ENCODE assay signal across 32 mouse cellular contexts in genomic region chr6:148142421-148142820, GRCm38 (mm10).
"Had no signal": no experiment of that assay in that cellular context is flagged by ENCODE, and none has a peak within 500 bp of the region (broad histone marks: within the 10 kb centered on the region; RNA-seq: fewer than 3 reads in every experiment).

No protein-coding gene starts in this region.

- H3K9ac ChIP-seq: limb, embryonic 12.5 days; limb, embryonic 13.5 days; limb, embryonic 15.5 days; liver, embryonic 12.5 days; liver, embryonic 13.5 days; liver, embryonic 14.5 days; liver, embryonic 15.5 days; lung, embryonic 14.5 days; lung, embryonic 15.5 days; midbrain, embryonic 12.5 days; midbrain, embryonic 13.5 days; midbrain, embryonic 15.5 days; neural tube, embryonic 12.5 days had no signal

- DNase-seq: left cerebral cortex, postnatal 4 days; liver; liver, embryonic 13.5 days; lung, adult 18-20 months; lung, adult 2 months; lung, embryonic 14.5 days; lung, postnatal 10 days; lung, postnatal 14 days; lung, postnatal 36 days; lung, postnatal 4 days; midbrain, embryonic 14.5 days had no signal

- H3K27ac ChIP-seq: left cerebral cortex, adult 2 months; limb, embryonic 10.5 days; limb, embryonic 12.5 days; limb, embryonic 13.5 days; limb, embryonic 15.5 days; liver, embryonic 12.5 days; liver, embryonic 13.5 days; liver, embryonic 14.5 days; liver, embryonic 15.5 days; lung, embryonic 15.5 days; macrophage; midbrain, embryonic 10.5 days; midbrain, embryonic 12.5 days; midbrain, embryonic 13.5 days; midbrain, embryonic 15.5 days; neural tube, embryonic 12.5 days had no signal

- H3K27me3 ChIP-seq: limb, embryonic 12.5 days; limb, embryonic 13.5 days; limb, embryonic 15.5 days; liver, embryonic 12.5 days; liver, embryonic 13.5 days; liver, embryonic 15.5 days; lung, embryonic 15.5 days; midbrain, embryonic 12.5 days; midbrain, embryonic 13.5 days; midbrain, embryonic 15.5 days; neural tube, embryonic 12.5 days had no signal

- H3K4me2 ChIP-seq: limb, embryonic 12.5 days; limb, embryonic 13.5 days; limb, embryonic 15.5 days; liver, embryonic 11.5 days; liver, embryonic 12.5 days; liver, embryonic 13.5 days; liver, embryonic 15.5 days; lung, embryonic 14.5 days; lung, embryonic 15.5 days; midbrain, embryonic 11.5 days; midbrain, embryonic 12.5 days; midbrain, embryonic 13.5 days; midbrain, embryonic 15.5 days; neural tube, embryonic 12.5 days had no signal

- ATAC-seq: liver, embryonic 12.5 days; lung, postnatal 0 days; midbrain, embryonic 13.5 days; midbrain, embryonic 15.5 days; midbrain, embryonic 16.5 days had no signal

- H3K36me3 ChIP-seq: limb, embryonic 10.5 days; limb, embryonic 12.5 days; limb, embryonic 13.5 days; limb, embryonic 15.5 days; liver, embryonic 12.5 days; liver, embryonic 13.5 days; liver, embryonic 15.5 days; lung, embryonic 15.5 days; midbrain, embryonic 10.5 days; midbrain, embryonic 12.5 days; midbrain, embryonic 13.5 days; midbrain, embryonic 15.5 days; neural tube, embryonic 12.5 days had no signal

- H3K9me3 ChIP-seq: limb, embryonic 10.5 days; limb, embryonic 15.5 days; liver, embryonic 13.5 days; liver, embryonic 15.5 days; lung, embryonic 15.5 days; midbrain, embryonic 15.5 days; neural tube, embryonic 12.5 days had no signal

- H3K4me3 ChIP-seq: left cerebral cortex, adult 2 months; limb, embryonic 10.5 days; limb, embryonic 12.5 days; limb, embryonic 13.5 days; limb, embryonic 15.5 days; liver, embryonic 12.5 days; liver, embryonic 13.5 days; liver, embryonic 15.5 days; lung, embryonic 15.5 days; megakaryocyte, embryonic 14.5 days; midbrain, embryonic 10.5 days; midbrain, embryonic 12.5 days; midbrain, embryonic 13.5 days; midbrain, embryonic 15.5 days; myocyte; neural tube, embryonic 12.5 days had no signal

- H3K4me1 ChIP-seq: limb, embryonic 10.5 days; limb, embryonic 12.5 days; limb, embryonic 13.5 days; limb, embryonic 15.5 days; liver, embryonic 12.5 days; liver, embryonic 13.5 days; liver, embryonic 15.5 days; lung, embryonic 15.5 days; megakaryocyte, embryonic 14.5 days; midbrain, embryonic 10.5 days; midbrain, embryonic 12.5 days; midbrain, embryonic 13.5 days; midbrain, embryonic 15.5 days; neural tube, embryonic 12.5 days had no signal
